Mouse (Mus musculus) liver, embryonic 14 days (tissue): ENCODE data around the gene Trp63. TPM values are rescaled to one million over a fixed set of nuclear protein-coding genes. Genes with fewer than 3 reads are reported as not detected.

Experiments used
- polyA plus RNA-seq: library from polyadenylated mRNA; depleted of rRNA; stranded (reverse); fragments of >200 nt; gene quantifications from 2 replicates; pipeline ENCODE4 v1.2.3, GENCODE M21; 2012; rRNA removed

Gene Trp63
- 0.03 TPM in 1 of 2 replicates, not detected in the other for polyA plus RNA-seq

GRCm38 (mm10) chr16:25683531-25684248 is at the start of gene Trp63:
Trp63 (plus strand) TSS chr16:25683763.

